Mouse (Mus musculus) testis, postnatal 14 days (tissue): ENCODE measurements around the gene Rnf115.

Experiments used
- DNase-seq: peaks from one replicate; pipeline ENCODE4 v3.0.0; 2021; ENCODE audit warnings: low spot score

The Rnf115 gene

DNA sequence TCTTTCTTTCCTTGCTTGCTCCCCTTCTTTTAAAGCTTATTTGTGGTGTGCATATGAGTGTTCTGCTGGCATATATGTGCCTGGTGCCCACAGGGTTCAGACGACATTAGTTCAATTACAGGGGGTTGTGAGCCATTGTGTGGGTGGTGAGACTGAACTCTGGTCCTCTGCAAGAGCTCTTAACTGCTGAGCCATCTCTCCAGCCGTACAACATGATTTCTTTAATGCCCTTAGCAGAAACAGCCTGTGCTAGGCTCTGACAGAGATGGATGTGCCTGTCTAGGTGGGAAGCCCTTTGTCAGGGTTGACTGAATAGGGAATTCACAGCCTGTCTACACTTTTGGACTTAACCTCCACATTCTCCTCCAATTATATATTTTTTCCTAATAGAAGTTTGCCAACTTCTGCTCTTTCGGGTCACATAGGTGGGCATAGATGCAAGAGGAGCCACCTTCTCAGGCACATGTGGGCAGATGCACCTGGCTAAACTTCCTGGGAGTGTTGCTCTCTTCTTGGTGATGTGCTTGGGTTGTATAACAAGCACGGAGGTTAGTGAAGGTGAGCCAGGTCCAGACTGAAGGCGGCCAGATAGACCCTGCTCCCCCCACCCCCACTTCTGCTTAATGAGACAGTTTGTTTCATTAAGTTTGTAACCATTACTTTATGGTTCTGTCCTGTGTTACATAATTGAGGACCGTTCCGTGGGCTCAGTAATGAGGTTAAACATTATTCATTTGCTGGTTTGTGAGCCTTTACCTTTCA lies 107.3 kb downstream of the Rnf115 start:
- DNase-seq, result no peak

DNA sequence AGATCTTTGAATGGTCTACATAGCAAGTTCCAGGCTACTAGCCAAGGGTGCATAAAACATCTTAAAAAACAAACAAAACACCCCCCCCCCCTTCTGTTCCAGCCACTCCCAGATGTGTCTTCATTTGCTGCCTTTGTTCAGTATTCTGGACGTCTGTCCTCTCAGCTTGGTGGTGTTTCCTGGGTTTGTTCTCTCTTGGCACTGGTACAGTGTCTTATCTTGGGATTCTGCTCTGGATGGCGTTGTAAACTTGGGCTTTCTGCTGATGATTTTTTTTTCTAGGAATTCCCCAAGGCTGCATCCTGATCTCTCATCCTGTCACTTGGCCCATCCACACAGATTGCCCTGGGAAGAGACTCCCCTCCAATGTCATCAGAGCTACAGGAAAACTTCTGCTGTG lies 109.0 kb downstream of the Rnf115 start:
- no peak for DNase-seq

GRCm38 (mm10) chr3:96838996-96839645 lies 111.7 kb downstream of the Rnf115 start:
- no peak for DNase-seq
